Mouse (Mus musculus) lung, embryonic 15.5 days (tissue): ENCODE results near the gene Ksr1. TPM values are rescaled to one million over a fixed set of nuclear protein-coding genes. Genes with fewer than 3 reads are reported as not detected.

ENCODE experiments used
- ATAC-seq: fragments of 200-750 bp; cut with Nextera tagmentation; 2 replicates; pipeline ENCODE4 v1.8.0; 2017; ENCODE audit warnings: moderate number of reproducible peaks, borderline replicate concordance; ENCODE audit not compliant: low FRiP score, low TSS enrichment; ENCODE audit errors: extremely low read depth
- H3K27ac ChIP-seq: fragments of 300-500 bp; sonication (generic); 2 replicates; pipeline ENCODE4 v1.5.1; 2015; ENCODE audit warnings: moderate library complexity, mild to moderate bottlenecking, inconsistent platforms
- H3K27me3 ChIP-seq: fragments of 300-500 bp; sonication (generic); 2 replicates; pipeline ENCODE4 v1.6.1; 2015; ENCODE audit warnings: inconsistent platforms
- H3K36me3 ChIP-seq: fragments of 300-500 bp; sonication (generic); 2 replicates; pipeline ENCODE4 v1.6.1; 2015; ENCODE audit warnings: inconsistent platforms
- H3K4me1 ChIP-seq: fragments of 300-500 bp; sonication (generic); 2 replicates; pipeline ENCODE4 v1.6.1; 2015; ENCODE audit warnings: inconsistent platforms
- H3K4me2 ChIP-seq: fragments of 300-500 bp; sonication (generic); 2 replicates; pipeline ENCODE4 v1.6.1; 2015; ENCODE audit warnings: inconsistent platforms, mild to moderate bottlenecking, moderate library complexity
- H3K4me3 ChIP-seq: fragments of 300-500 bp; sonication (generic); 2 replicates; pipeline ENCODE4 v1.5.1; 2015; ENCODE audit warnings: mild to moderate bottlenecking, inconsistent platforms
- H3K9ac ChIP-seq: fragments of 300-500 bp; sonication (generic); 2 replicates; pipeline ENCODE4 v1.6.1; 2015; ENCODE audit warnings: inconsistent platforms
- H3K9me3 ChIP-seq: fragments of 300-500 bp; sonication (generic); 2 replicates; pipeline ENCODE4 v1.6.1; 2016; ENCODE audit warnings: inconsistent platforms
- WGBS: fragments of 180-500 bp; shearing (Covaris S2); methylation state at CpG from one replicate; pipeline ENCODE4 v1.1.7; 2015; 5-methylcytosine and 5-hydroxymethylcytosine counted together
- polyA plus RNA-seq: library from polyadenylated mRNA; unstranded; fragments of >200 nt; fragmentation: Nextera tagmentation; extraction: Ambion mirVana; gene quantifications from 2 replicates; pipeline ENCODE4 v1.2.1, GENCODE M21; 2015

Ksr1 gene
- polyA plus RNA-seq, 1 experiment from 2014 or later, result 2.8 TPM

- Histone ChIP-seq H3K9ac (0 out of 2 replicates have a peak overlapping the region, but pooled peaks have one; percentile 9), H3K4me1 (peaks cover 47% of the 10 kb centered on the region), H3K27ac (peak overlapping the region; percentile 87), H3K9me3 (no peaks in the 10 kb centered on the region), H3K36me3 (no peaks in the 10 kb centered on the region), H3K27me3 (no peaks in the 10 kb centered on the region), H3K4me2 (peak overlapping the region; percentile 20; the same call in 1 of the 2 replicates), H3K4me3 (no peak overlapping the region)
- peak; percentile 44; the same call in 1 of the 2 replicates for ATAC-seq
- 22% methylated on average over 7 of the region's 7 CpGs for WGBS
Observed at GRCm38 (mm10) chr11:79135685-79136360, 10.4 kb downstream of the Ksr1 start.

- Histone ChIP-seq H3K4me1 (peaks cover 49% of the 10 kb centered on the region), H3K27me3 (no peaks in the 10 kb centered on the region), H3K9me3 (no peaks in the 10 kb centered on the region), H3K36me3 (no peaks in the 10 kb centered on the region), H3K9ac (no peak overlapping the region), H3K27ac (peak overlapping the region; percentile 87), H3K4me2 (peak overlapping the region; percentile 20; the same call in 1 of the 2 replicates), H3K4me3 (no peak overlapping the region)
- WGBS, result 95% methylated on average over 13 of the region's 13 CpGs
- no peak for ATAC-seq
Observed at GRCm38 (mm10) chr11:79135105-79135503, 11.1 kb downstream of the Ksr1 start.

- Histone ChIP-seq H3K9me3 (no peaks in the 10 kb centered on the region), H3K4me1 (peaks cover 51% of the 10 kb centered on the region), H3K4me3 (no peak overlapping the region), H3K27ac (no peak overlapping the region), H3K27me3 (no peaks in the 10 kb centered on the region), H3K36me3 (no peaks in the 10 kb centered on the region), H3K4me2 (no peak overlapping the region), H3K9ac (no peak overlapping the region)
- no peak for ATAC-seq
- 75% methylated on average over 13 of the region's 13 CpGs for WGBS
Observed at GRCm38 (mm10) chr11:79134416-79135104, 11.6 kb downstream of the Ksr1 start.

- ATAC-seq, result no peak
- Histone ChIP-seq H3K9me3 (no peaks in the 10 kb centered on the region), H3K4me2 (no peak overlapping the region), H3K36me3 (no peaks in the 10 kb centered on the region), H3K27ac (no peak overlapping the region), H3K9ac (no peak overlapping the region), H3K4me3 (no peak overlapping the region), H3K27me3 (no peaks in the 10 kb centered on the region), H3K4me1 (peaks cover 53% of the 10 kb centered on the region)
- 84% methylated on average over 9 of the region's 9 CpGs for WGBS
Observed at GRCm38 (mm10) chr11:79133961-79134360, 12.2 kb downstream of the Ksr1 start.

- Histone ChIP-seq H3K27me3 (no peaks in the 10 kb centered on the region), H3K9ac (no peak overlapping the region), H3K36me3 (no peaks in the 10 kb centered on the region), H3K4me1 (peaks cover 53% of the 10 kb centered on the region), H3K27ac (no peak overlapping the region), H3K4me2 (no peak overlapping the region), H3K9me3 (no peaks in the 10 kb centered on the region), H3K4me3 (no peak overlapping the region)
- ATAC-seq, result no peak
- 74% methylated on average over 5 of the region's 5 CpGs for WGBS
Observed at GRCm38 (mm10) chr11:79133051-79133450, 13.2 kb downstream of the Ksr1 start.

GRCm38 (mm10) chr11:79131949-79132411 lies 14.2 kb downstream of the Ksr1 start:
- H3K4me1 ChIP-seq, result peaks cover 53% of the 10 kb centered on the region
- no peak overlapping the region for H3K9ac ChIP-seq
- no peaks in the 10 kb centered on the region for H3K9me3 ChIP-seq
- no peak overlapping the region for H3K4me2 ChIP-seq
- H3K27ac ChIP-seq, result no peak overlapping the region
- H3K4me3 ChIP-seq, result no peak overlapping the region
- no peaks in the 10 kb centered on the region for H3K27me3 ChIP-seq
- ATAC-seq, result 0 out of 2 replicates have a peak, but pooled peaks have one; percentile 29
- H3K36me3 ChIP-seq, result no peaks in the 10 kb centered on the region
- WGBS, result 29% methylated on average over 9 of the region's 9 CpGs

GRCm38 (mm10) chr11:79129388-79130356 lies 16.5 kb downstream of the Ksr1 start:
- no peak overlapping the region for H3K4me3 ChIP-seq
- peaks cover 36% of the 10 kb centered on the region for H3K4me1 ChIP-seq
- no peaks in the 10 kb centered on the region for H3K27me3 ChIP-seq
- no peaks in the 10 kb centered on the region for H3K36me3 ChIP-seq
- H3K27ac ChIP-seq, result no peak overlapping the region
- no peak for ATAC-seq
- no peak overlapping the region for H3K9ac ChIP-seq
- 66% methylated on average over 13 of the region's 13 CpGs for WGBS
- H3K4me2 ChIP-seq, result no peak overlapping the region
- H3K9me3 ChIP-seq, result no peaks in the 10 kb centered on the region

GRCm38 (mm10) chr11:79128233-79128632 lies 18.0 kb downstream of the Ksr1 start:
- Histone ChIP-seq H3K9ac (no peak overlapping the region), H3K4me3 (no peak overlapping the region), H3K27ac (no peak overlapping the region), H3K4me2 (no peak overlapping the region), H3K27me3 (no peaks in the 10 kb centered on the region), H3K9me3 (no peaks in the 10 kb centered on the region), H3K4me1 (peaks cover 27% of the 10 kb centered on the region), H3K36me3 (no peaks in the 10 kb centered on the region)
- no peak for ATAC-seq
- WGBS, result 86% methylated on average over 7 of the region's 7 CpGs

GRCm38 (mm10) chr11:79126963-79127362 lies 19.2 kb downstream of the Ksr1 start:
- no peak overlapping the region for H3K4me3 ChIP-seq
- 89% methylated on average over 3 of the region's 3 CpGs for WGBS
- H3K9ac ChIP-seq, result no peak overlapping the region
- H3K36me3 ChIP-seq, result no peaks in the 10 kb centered on the region
- no peak overlapping the region for H3K27ac ChIP-seq
- H3K9me3 ChIP-seq, result no peaks in the 10 kb centered on the region
- H3K4me1 ChIP-seq, result peaks cover 24% of the 10 kb centered on the region
- no peak for ATAC-seq
- no peaks in the 10 kb centered on the region for H3K27me3 ChIP-seq
- H3K4me2 ChIP-seq, result no peak overlapping the region

- 60% methylated on average over 8 of the region's 8 CpGs for WGBS
Observed at GRCm38 (mm10) chr11:79125775-79126174, 20.4 kb downstream of the Ksr1 start.

GRCm38 (mm10) chr11:79122556-79122955 lies 23.7 kb downstream of the Ksr1 start:
- Histone ChIP-seq H3K9me3 (no peaks in the 10 kb centered on the region), H3K4me3 (no peak overlapping the region), H3K27ac (no peak overlapping the region), H3K27me3 (no peaks in the 10 kb centered on the region), H3K36me3 (no peaks in the 10 kb centered on the region), H3K4me1 (peaks cover 23% of the 10 kb centered on the region), H3K4me2 (no peak overlapping the region), H3K9ac (no peak overlapping the region)
- ATAC-seq, result no peak
- WGBS, result 85% methylated on average over 10 of the region's 10 CpGs

More at GRCm38 (mm10) chr11:79125775-79126174, 20.4 kb downstream of the Ksr1 start:
- H3K36me3 ChIP-seq, result no peaks in the 10 kb centered on the region
- no peaks in the 10 kb centered on the region for H3K27me3 ChIP-seq
- no peak overlapping the region for H3K4me3 ChIP-seq
- H3K9ac ChIP-seq, result no peak overlapping the region
- no peak for ATAC-seq
- no peak overlapping the region for H3K4me2 ChIP-seq
- no peaks in the 10 kb centered on the region for H3K9me3 ChIP-seq
- H3K4me1 ChIP-seq, result peaks cover 18% of the 10 kb centered on the region
- H3K27ac ChIP-seq, result no peak overlapping the region
